Mouse (Mus musculus) testis, adult 2 months (tissue): ENCODE data around the gene Ppp1r21.

Experiments
- CTCF ChIP-seq: fragments of 200-500 bp; IDR thresholded peaks from 2 replicates; pipeline ENCODE4 v1.5.1; 2012; ENCODE audit warnings: low read depth, mild to moderate bottlenecking, inconsistent platforms, low read length, moderate library complexity; ENCODE audit not compliant: control insufficient read depth, insufficient read depth, insufficient replicate concordance
- POLR2A ChIP-seq: fragments of 200-500 bp; IDR thresholded peaks from 2 replicates; pipeline ENCODE4 v1.6.1; 2012; ENCODE audit warnings: low read depth, mild to moderate bottlenecking, inconsistent platforms, low read length, moderate library complexity; ENCODE audit not compliant: control insufficient read depth

DNA sequence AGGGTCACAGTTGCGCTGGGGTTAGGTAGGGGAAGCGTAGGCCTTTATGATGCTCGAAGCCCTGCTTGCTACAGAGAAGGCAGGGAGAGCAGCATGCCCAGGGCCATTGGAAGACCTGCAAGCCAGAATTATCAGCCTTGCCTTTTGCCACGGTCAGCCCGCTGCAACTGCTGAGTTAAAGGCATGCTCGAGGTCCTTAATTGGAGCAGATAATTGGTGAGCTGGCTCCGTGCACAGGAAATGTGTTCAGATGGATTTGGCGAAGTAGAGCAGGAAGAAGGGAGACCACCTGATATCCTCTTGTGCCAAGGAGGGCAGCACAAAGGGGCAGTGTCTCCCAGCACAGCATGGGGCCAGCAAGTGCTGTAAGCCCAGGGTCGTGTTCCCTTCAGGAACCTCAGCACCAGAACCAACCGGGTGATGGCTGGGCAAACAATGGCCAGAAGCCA lies 24.6 kb upstream of the Ppp1r21 start:
- TF ChIP-seq CTCF (no peak), POLR2A (no peak)
